Mouse (Mus musculus) stomach, embryonic 14.5 days (tissue): ENCODE measurements around the gene Snph. TPM values are rescaled to one million over a fixed set of nuclear protein-coding genes. Genes with fewer than 3 reads are reported as not detected.
A peak's percentile ranks its signal among the peaks of the same experiment; 100 is the strongest.

Source experiments
- ATAC-seq: fragments of 200-750 bp; cut with Nextera tagmentation; 2 replicates; pipeline ENCODE4 v1.8.0; 2017; ENCODE audit warnings: low read depth, moderate TSS enrichment; ENCODE audit not compliant: insufficient number of reproducible peaks, insufficient read depth, low FRiP score
- H3K27ac ChIP-seq: fragments of 300-500 bp; sonication (generic); 2 replicates; pipeline ENCODE4 v1.5.1; 2014; ENCODE audit warnings: mild to moderate bottlenecking, low read length, moderate library complexity, mixed read lengths
- H3K27me3 ChIP-seq: fragments of 300-500 bp; sonication (generic); 2 replicates; pipeline ENCODE4 v1.6.1; 2014; ENCODE audit warnings: low read length, control low read depth, mixed read lengths; ENCODE audit not compliant: control insufficient read depth, insufficient read depth
- H3K36me3 ChIP-seq: fragments of 300-500 bp; sonication (generic); 2 replicates; pipeline ENCODE4 v1.6.1; 2014; ENCODE audit warnings: mild to moderate bottlenecking, control low read depth, low read length, moderate library complexity, mixed read lengths; ENCODE audit not compliant: control insufficient read depth, insufficient read depth
- H3K4me1 ChIP-seq: fragments of 300-500 bp; sonication (generic); 2 replicates; pipeline ENCODE4 v1.6.1; 2014; ENCODE audit warnings: low read length, control low read depth, mixed read lengths; ENCODE audit not compliant: control insufficient read depth, insufficient read depth
- H3K4me2 ChIP-seq: fragments of 300-500 bp; sonication (generic); replicated peaks from 2 replicates; pipeline ENCODE4 v1.6.1; 2014; ENCODE audit warnings: low read depth, low read length, control low read depth
- H3K4me3 ChIP-seq: fragments of 300-500 bp; sonication (generic); 2 replicates; pipeline ENCODE4 v1.5.1; 2014; ENCODE audit warnings: low read depth, low read length, control low read depth
- H3K9ac ChIP-seq: fragments of 300-500 bp; sonication (generic); replicated peaks from 2 replicates; pipeline ENCODE4 v1.6.1; 2014; ENCODE audit warnings: low read depth, mild to moderate bottlenecking, control low read depth, low read length, moderate library complexity, mixed read lengths
- H3K9me3 ChIP-seq: fragments of 300-500 bp; sonication (generic); 2 replicates; pipeline ENCODE4 v1.6.1; 2016; ENCODE audit warnings: low read depth, low read length, control low read depth; ENCODE audit not compliant: control insufficient read depth
- WGBS: fragments of 180-500 bp; shearing (Covaris S2); extraction: QIAGEN DNeasy Blood & Tissue Kit; methylation state at CpG from one replicate; pipeline ENCODE4 v1.1.7; 2014; 5-methylcytosine and 5-hydroxymethylcytosine counted together
- polyA plus RNA-seq: library from polyadenylated mRNA; unstranded; fragments of >200 nt; fragmentation: Nextera tagmentation; extraction: Ambion mirVana; gene quantifications from 2 replicates; pipeline ENCODE4 v1.2.1, GENCODE M21; 2014

Snph gene
- polyA plus RNA-seq, 1 experiment from 2014 or later: 1.5 TPM

- Histone ChIP-seq H3K4me1 (peaks cover 23% of the 10 kb centered on the region), H3K9me3 (no peaks in the 10 kb centered on the region), H3K27me3 (no peaks in the 10 kb centered on the region), H3K27ac (peak overlapping the region; percentile 97), H3K9ac (peak overlapping the region; percentile 92), H3K36me3 (peaks cover 25% of the 10 kb centered on the region; the same call in 1 of the 2 replicates), H3K4me2 (peak overlapping the region; percentile 82), H3K4me3 (peak overlapping the region; percentile 94)
- under 1% methylated on average over 21 of the region's 21 CpGs for WGBS
- peak; percentile 25; the same call in 1 of the 2 replicates for ATAC-seq
Measured at GRCm38 (mm10) chr2:151543063-151543895, 89.1 kb downstream of the Snph start.

- Histone ChIP-seq H3K27me3 (no peaks in the 10 kb centered on the region), H3K9ac (peak within 1 kb of the TSS; percentile 92), H3K4me3 (peak within 1 kb of the TSS; percentile 94), H3K4me1 (peaks cover 23% of the 10 kb centered on the region), H3K9me3 (no peaks in the 10 kb centered on the region), H3K36me3 (peaks cover 21% of the 10 kb centered on the region; the same call in 1 of the 2 replicates), H3K27ac (peak within 1 kb of the TSS; percentile 97), H3K4me2 (peak within 1 kb of the TSS; percentile 82)
- ATAC-seq: peak; percentile 96
- under 1% methylated on average over 80 of the region's 93 CpGs for WGBS
Measured at GRCm38 (mm10) chr2:151542323-151543062, 89.9 kb downstream of the Snph start, which contains the start of gene Fkbp1a. Fkbp1a (plus strand) TSS chr2:151542483.

Other genes starting within 250 kb of the Snph start
- not detected in 2 replicates for gene 4921509C19Rik, start 156.4 kb downstream of the Snph start, polyA plus RNA-seq
- 203 and 215 TPM in 2 replicates for gene Nsfl1c, start 138.4 kb downstream of the Snph start, polyA plus RNA-seq
- gene Fkbp1a, start 90.1 kb downstream of the Snph start, polyA plus RNA-seq: 706 and 714 TPM in 2 replicates
- 13.3 and 14.1 TPM in 2 replicates for gene Sdcbp2, start 60.0 kb downstream of the Snph start, polyA plus RNA-seq
- not detected in 2 replicates for gene Rad21l, start 35.9 kb upstream of the Snph start, polyA plus RNA-seq
- 1.1 and 1.6 TPM in 2 replicates for gene Tmem74b, start 69.4 kb upstream of the Snph start, polyA plus RNA-seq
- 43.1 and 44.3 TPM in 2 replicates for gene Psmf1, start 111.6 kb upstream of the Snph start, polyA plus RNA-seq
- gene Rspo4, start 210.3 kb upstream of the Snph start, polyA plus RNA-seq: not detected in 2 replicates